Mouse (Mus musculus) embryonic stem cell, embryonic (primary cell): ENCODE measurements at regions not wholly inside any gene's neighbourhood (a gene's known extent, or its start where the extent isn't known, plus 50 kb on each side); places are given as distances from the start of the nearest gene placed in this dataset.

Source experiments
- CTCF ChIA-PET, 4 experiments: fragments of 300-600 bp in 2 of 4; fragments of 350-600 bp in 2 of 4; sonication (Branson Sonifier 250); formaldehyde crosslinking; loops; one replicate each; lab custom pipeline; 2022; ENCODE audit warnings: inconsistent platforms in 2 of 4; lab: Charles Lee
- POLR2A ChIA-PET, 4 experiments: fragments of 300-600 bp in 2 of 4; fragments of 350-600 bp in 2 of 4; sonication (Branson Sonifier 250); formaldehyde crosslinking; loops; one replicate each; lab custom pipeline; 2022; ENCODE audit warnings: antibody characterized with exemption in 4 of 4, inconsistent platforms in 1 of 4; lab: Charles Lee

DNA sequence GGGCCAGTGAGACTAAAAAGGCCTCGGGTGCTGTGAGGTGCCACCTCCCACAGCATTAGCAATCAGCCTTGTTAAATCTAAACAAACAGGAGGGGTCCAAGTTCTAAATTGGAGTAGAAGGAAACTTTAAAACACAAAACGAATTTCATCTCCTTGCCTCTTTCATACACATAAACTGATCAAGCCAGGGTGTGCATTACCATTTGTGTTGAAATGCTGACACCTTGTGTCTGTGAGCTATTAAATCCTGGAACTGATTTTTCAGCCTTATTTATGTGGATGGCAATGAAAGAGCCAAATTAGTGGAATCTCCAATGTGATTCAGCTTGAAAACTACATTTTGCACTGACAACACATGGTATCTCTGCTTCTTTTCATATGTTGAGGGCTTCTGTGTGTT, 114.8 kb downstream of the Pcsk1 start:
- CTCF ChIA-PET: interaction anchor here in 3 of 4 experiments (0.7 to 1.4 kb wide), 4 partner anchors 12 to 593 kb away, joined by 3 to 5 read pairs (median 4); no protein-coding TSS in a partner anchor
- POLR2A ChIA-PET: interaction anchor here in 2 of 4 experiments (0.6 to 1.2 kb wide), 2 partner anchors 10 to 238 kb away, joined by 3 to 4 read pairs; no protein-coding TSS in a partner anchor

DNA sequence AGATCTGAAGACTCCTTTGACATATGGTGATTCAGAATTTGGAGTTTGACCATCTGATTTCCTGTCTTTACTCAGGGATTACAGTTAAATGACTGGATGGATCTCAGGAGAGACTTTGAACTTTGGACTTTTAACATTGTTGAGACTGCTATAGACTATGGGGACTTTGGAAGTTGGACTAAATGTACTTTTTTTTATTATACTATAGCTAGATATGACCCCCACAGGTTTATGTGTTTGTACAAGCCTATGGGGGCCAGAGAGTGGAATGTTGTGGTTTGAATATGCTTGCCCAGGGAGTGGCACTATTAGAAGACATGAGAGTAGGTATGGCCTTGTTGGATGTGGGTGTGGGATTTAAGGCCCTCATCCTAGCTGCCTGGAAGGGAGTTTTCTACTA, 134.3 kb downstream of the Pcsk1 start:
- CTCF ChIA-PET: no interaction called here
- POLR2A ChIA-PET: no interaction called here

DNA sequence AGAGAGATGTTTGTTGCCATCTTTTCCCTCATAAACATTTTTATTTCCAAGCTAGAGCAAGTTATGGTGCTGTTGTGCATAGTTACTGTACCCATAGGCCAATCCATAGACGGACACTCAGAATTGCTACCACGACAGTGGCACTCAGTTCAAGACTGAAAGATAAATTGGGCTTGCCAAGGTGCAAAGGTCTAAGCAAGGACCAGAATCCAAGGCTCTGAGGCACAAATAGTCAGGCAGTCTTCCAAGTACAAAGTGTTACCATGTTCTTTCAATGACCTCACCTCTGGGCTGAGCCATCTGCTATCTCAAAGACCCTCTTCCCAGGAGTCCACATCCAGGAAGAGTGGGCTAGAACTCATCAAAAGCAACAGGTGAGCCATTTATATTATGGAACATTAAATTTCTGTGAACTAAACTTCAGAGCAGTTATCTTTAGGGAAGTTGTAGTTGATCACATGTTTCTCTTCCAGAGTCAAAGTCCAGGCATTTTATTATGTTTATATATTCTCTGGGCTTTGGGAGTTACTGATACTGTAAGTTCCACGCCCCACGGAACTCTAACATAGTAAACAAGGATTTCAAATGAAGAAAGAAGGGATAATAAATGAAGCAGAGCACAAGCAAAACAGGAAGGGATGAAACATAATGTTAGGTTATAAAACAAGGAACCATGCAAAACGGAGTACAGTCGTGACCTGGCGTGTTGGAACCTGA, 136.1 kb downstream of the Pcsk1 start:
- CTCF ChIA-PET: interaction anchor here in 1 of 4 experiments (1.4 kb wide), 1 partner anchor 652 kb away, joined by 4 read pairs; no protein-coding TSS in a partner anchor
- POLR2A ChIA-PET: interaction anchor here in 1 of 4 experiments (1.1 kb wide), 1 partner anchor 651 kb away, joined by 3 read pairs; no protein-coding TSS in a partner anchor

DNA sequence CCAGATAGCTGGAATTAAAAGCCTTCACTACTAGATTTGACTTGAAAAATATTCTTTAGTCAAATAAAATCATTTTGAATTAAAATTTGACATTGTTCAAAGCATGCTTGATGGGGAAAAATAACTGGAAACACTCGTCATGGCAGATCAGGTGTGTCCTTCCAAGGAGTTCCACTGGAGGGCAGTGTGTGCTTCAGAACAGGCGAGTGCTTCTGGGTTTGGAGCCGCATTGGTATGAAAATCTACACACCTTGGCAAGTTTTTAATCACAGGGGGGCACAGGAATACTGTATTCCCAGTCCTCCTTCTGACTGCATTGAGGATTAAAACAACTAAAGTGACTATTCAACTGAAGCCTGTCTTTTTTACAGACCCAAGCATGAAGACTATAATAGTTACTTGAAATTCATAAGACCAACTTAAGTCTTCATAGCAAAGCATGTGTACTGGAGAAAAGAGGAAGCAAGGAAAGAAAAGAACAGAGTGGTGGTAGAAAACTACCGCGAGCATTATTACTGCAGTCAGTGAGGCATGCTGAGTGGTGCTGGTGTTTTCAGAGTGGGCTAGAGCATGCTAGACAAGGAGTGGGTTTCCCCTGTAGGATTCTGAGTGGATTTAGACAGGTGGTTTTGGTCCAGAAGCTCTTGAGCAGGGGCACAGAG, 138.1 kb downstream of the Pcsk1 start:
- CTCF ChIA-PET: interaction anchor here in 2 of 4 experiments (0.6 to 1.2 kb wide), 3 partner anchors 570 to 654 kb away, joined by 3 to 5 read pairs (median 4); no protein-coding TSS in a partner anchor
- POLR2A ChIA-PET: no interaction called here

DNA sequence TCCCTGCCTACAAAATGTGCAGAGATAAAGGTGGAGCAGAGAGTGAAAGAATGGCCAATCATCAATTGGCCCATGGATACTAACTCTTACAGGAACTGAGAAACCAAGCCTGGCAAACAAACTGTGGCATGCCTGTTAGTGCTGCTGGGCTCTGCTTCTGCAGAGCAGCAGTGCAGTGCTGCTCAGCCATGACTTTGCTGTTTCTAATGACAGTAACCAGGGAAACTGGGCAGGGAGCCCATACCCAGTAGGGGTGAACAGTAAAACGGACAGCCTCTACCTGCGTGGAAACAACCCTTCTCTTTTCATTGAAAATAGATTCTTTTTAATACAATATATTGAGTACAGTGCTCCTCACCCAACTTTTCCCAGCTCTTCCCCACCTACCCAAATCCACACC, 146.8 kb downstream of the Pcsk1 start:
- ChIA-PET POLR2A (no interaction called here), CTCF (no interaction called here)
